Mouse (Mus musculus) bone marrow, adult 2 months (tissue): Measurements from ENCODE around the gene Eps8l3.

Source experiments
- CTCF ChIP-seq: fragments of 200-500 bp; IDR thresholded peaks from 2 replicates; pipeline ENCODE4 v1.5.1; 2011; ENCODE audit warnings: low read length, control low read depth; ENCODE audit not compliant: control insufficient read depth, insufficient read depth
- POLR2A ChIP-seq: fragments of 200-500 bp; IDR thresholded peaks from 2 replicates; pipeline ENCODE4 v1.6.1; 2011; ENCODE audit warnings: low read depth, mild to moderate bottlenecking, control low read depth, low read length, borderline replicate concordance; ENCODE audit not compliant: control insufficient read depth

DNA sequence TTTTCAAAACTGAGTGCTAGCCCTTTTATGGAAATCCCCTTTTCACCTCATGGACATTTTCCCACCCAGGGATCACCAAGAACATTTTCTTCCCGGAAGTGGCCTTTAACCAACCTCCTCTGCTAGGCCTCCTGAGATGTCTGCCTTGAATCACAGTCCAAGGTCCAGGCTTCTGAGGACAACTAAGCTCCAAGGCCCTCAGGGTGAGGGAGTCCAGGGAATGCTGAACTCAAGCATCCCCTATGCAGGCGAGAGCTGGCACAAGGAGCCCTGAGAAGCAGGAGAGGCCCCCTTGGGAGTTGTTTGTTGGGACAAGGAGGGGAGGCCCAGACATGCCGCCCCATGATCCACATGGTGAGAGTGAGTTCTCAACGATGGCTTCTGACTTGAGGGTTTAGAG, 7.1 kb upstream of the Eps8l3 start:
- TF ChIP-seq CTCF (no peak), POLR2A (no peak)
